Mouse (Mus musculus) liver, embryonic 13.5 days (tissue): ENCODE data around the gene Gne. TPM values are rescaled to one million over a fixed set of nuclear protein-coding genes. Genes with fewer than 3 reads are reported as not detected.

Source experiments
- ATAC-seq: fragments of 200-750 bp; cut with Nextera tagmentation; 2 replicates; pipeline ENCODE4 v1.8.0; 2017; ENCODE audit warnings: low read depth, mild to moderate bottlenecking, moderate number of reproducible peaks, moderate library complexity
- DNase-seq: peaks from one replicate; pipeline ENCODE4 v3.0.0; 2022
- H3K27ac ChIP-seq: fragments of 300-500 bp; sonication (generic); 2 replicates; pipeline ENCODE4 v1.5.1; 2015; ENCODE audit warnings: moderate library complexity, mild to moderate bottlenecking, inconsistent platforms
- H3K27me3 ChIP-seq: fragments of 300-500 bp; sonication (generic); 2 replicates; pipeline ENCODE4 v1.6.1; 2015; ENCODE audit warnings: mild to moderate bottlenecking, inconsistent platforms
- H3K36me3 ChIP-seq: fragments of 300-500 bp; sonication (generic); 2 replicates; pipeline ENCODE4 v1.6.1; 2015; ENCODE audit warnings: mild to moderate bottlenecking, inconsistent platforms
- H3K4me1 ChIP-seq: fragments of 300-500 bp; sonication (generic); replicated peaks from 2 replicates; pipeline ENCODE4 v1.6.1; 2015; ENCODE audit warnings: inconsistent platforms
- H3K4me2 ChIP-seq: fragments of 300-500 bp; sonication (generic); 2 replicates; pipeline ENCODE4 v1.6.1; 2015; ENCODE audit warnings: inconsistent platforms, mild to moderate bottlenecking, moderate library complexity
- H3K4me3 ChIP-seq: fragments of 300-500 bp; sonication (generic); replicated peaks from 2 replicates; pipeline ENCODE4 v1.5.1; 2015; ENCODE audit warnings: mild to moderate bottlenecking, inconsistent platforms
- H3K9ac ChIP-seq: fragments of 300-500 bp; sonication (generic); 2 replicates; pipeline ENCODE4 v1.6.1; 2015; ENCODE audit warnings: mild to moderate bottlenecking, inconsistent platforms
- H3K9me3 ChIP-seq: fragments of 300-500 bp; sonication (generic); replicated peaks from 2 replicates; pipeline ENCODE4 v1.6.1; 2016; ENCODE audit warnings: inconsistent platforms
- WGBS: fragments of 180-500 bp; shearing (Covaris S2); methylation state at CpG from one replicate; pipeline ENCODE4 v1.1.7; 2015; ENCODE audit not compliant: insufficient replicate concordance; 5-methylcytosine and 5-hydroxymethylcytosine counted together
- polyA plus RNA-seq: library from polyadenylated mRNA; unstranded; fragments of >200 nt; fragmentation: Nextera tagmentation; extraction: Ambion mirVana; gene quantifications from 2 replicates; pipeline ENCODE4 v1.2.1, GENCODE M21; 2015

Gene Gne
- polyA plus RNA-seq, 1 experiment from 2014 or later: 26.2 TPM

DNA sequence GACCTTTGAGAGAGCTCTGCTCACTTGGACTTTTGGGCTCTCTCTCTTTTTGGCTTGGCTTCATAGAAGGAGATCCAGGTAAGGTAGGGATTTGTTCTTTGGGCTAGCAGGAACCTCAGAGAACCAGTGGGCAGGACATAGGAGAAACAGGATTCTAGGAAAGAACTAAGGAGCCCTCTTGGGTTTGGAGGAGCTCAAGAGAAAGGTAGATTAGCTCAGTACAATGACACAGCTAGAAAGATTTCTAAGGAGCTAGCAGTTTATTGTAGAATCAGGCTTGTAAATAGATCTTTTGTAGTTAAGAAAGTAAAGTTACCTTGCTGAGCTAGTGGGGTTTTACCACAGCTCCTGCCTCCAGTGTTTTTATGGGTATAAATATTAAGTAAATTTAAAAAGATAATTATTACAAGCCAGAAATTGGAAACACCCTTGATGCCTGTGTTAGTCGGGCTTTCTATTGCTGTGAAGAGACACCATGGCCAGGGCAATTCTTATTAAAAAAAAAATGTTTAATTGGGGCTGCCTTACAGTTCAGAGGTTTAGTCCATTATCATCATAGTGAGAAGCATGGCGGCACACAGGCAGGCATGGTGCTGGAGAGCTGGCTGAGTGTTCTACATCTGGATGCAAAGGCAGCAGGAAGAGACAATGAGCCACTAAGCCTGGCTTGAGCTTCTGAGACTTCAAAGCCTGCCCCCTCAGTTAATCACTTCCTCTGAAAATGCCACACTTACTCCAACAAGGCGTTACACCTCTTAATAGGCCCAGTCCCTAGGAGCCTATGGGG is 79.2 kb downstream of the Gne start:
- Histone ChIP-seq H3K9ac (peak overlapping the region; percentile 73), H3K4me2 (peak overlapping the region; percentile 68)
- peak; percentile 32; the same call in 1 of the 2 replicates for ATAC-seq

DNA sequence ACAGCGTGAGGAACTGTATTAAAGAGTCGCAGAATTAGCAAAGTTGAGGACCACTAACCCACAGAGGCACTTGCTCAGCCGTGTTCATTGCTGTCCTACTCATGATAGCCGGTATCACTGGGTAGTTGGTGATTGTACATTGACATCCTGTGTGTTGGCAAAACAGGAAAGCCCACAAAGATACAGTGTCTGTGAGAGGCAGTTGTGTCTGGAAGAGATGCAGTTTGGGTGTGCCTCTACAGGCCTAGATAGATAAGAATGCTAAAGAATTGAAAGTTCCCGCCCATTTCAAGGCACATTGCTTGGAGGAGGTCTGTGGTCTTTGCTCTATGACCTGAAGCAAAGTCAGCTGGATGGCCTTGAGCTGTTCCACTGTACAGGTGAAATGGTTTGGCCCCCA is 79.9 kb downstream of the Gne start, which contains the start of gene Clta:
Clta (plus strand) TSS at position 327 of the 400 bp plus-strand sequence.
- Histone ChIP-seq H3K4me3 (peak within 1 kb of the TSS; percentile 54), H3K9me3 (no peaks in the 10 kb centered on the region), H3K27me3 (no peaks in the 10 kb centered on the region), H3K4me2 (peak within 1 kb of the TSS; percentile 68), H3K4me1 (peaks cover 43% of the 10 kb centered on the region), H3K9ac (peak within 1 kb of the TSS; percentile 73), H3K36me3 (peaks cover 3% of the 10 kb centered on the region), H3K27ac (peak within 1 kb of the TSS; percentile 96)
- 21% methylated on average over 5 of the region's 5 CpGs for WGBS
- DNase-seq: peak; percentile 76
- peak; percentile 97 for ATAC-seq

More for the DNA sequence above, 79.2 kb downstream of the Gne start:
- no peak for DNase-seq
- H3K9me3 ChIP-seq: no peaks in the 10 kb centered on the region
- peaks cover 3% of the 10 kb centered on the region for H3K36me3 ChIP-seq
- H3K27me3 ChIP-seq: no peaks in the 10 kb centered on the region
- peak overlapping the region; percentile 54 for H3K4me3 ChIP-seq
- peak overlapping the region; percentile 96 for H3K27ac ChIP-seq
- WGBS: 54% methylated on average over 3 of the region's 3 CpGs
- H3K4me1 ChIP-seq: peaks cover 43% of the 10 kb centered on the region

DNA sequence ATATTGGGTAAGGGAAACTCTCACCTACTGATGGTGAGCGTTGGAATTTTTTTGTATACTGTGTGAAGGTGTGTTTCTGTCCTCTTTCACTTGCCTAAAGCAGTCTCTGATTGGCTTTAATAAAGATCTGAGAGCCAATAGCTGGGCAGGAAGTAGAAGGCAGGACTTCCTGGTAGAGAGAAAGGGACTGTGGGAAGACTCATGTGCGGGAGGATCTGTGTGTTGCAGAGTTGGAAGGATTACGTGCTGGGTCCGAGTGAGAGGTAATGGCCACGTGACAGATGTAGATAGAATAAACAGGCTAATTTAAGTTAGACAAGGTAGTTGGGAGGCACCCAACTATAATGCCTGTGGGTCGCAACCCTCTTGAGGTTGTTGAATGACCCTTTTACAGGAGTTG is 80.4 kb downstream of the Gne start:
- Histone ChIP-seq H3K4me2 (peak overlapping the region; percentile 68), H3K36me3 (peaks cover 3% of the 10 kb centered on the region), H3K4me3 (peak overlapping the region; percentile 54), H3K27ac (peak overlapping the region; percentile 96), H3K9me3 (no peaks in the 10 kb centered on the region), H3K27me3 (no peaks in the 10 kb centered on the region), H3K9ac (peak overlapping the region; percentile 73), H3K4me1 (peaks cover 43% of the 10 kb centered on the region)
- WGBS: 27% methylated on average over 6 of the region's 6 CpGs
- ATAC-seq: peak; percentile 82
- peak; percentile 52 for DNase-seq

GRCm38 (mm10) chr4:43994342-43994741 is 89.6 kb downstream of the Gne start:
- H3K9ac ChIP-seq: no peak overlapping the region
- no peaks in the 10 kb centered on the region for H3K27me3 ChIP-seq
- DNase-seq (no peak), ATAC-seq (no peak)
- H3K9me3 ChIP-seq: no peaks in the 10 kb centered on the region
- H3K36me3 ChIP-seq: no peaks in the 10 kb centered on the region
- no peaks in the 10 kb centered on the region for H3K4me1 ChIP-seq
- WGBS: 72% methylated on average over 2 of the region's 2 CpGs
- no peak overlapping the region for H3K4me3 ChIP-seq
- no peak overlapping the region for H3K4me2 ChIP-seq
- no peak overlapping the region for H3K27ac ChIP-seq

DNA sequence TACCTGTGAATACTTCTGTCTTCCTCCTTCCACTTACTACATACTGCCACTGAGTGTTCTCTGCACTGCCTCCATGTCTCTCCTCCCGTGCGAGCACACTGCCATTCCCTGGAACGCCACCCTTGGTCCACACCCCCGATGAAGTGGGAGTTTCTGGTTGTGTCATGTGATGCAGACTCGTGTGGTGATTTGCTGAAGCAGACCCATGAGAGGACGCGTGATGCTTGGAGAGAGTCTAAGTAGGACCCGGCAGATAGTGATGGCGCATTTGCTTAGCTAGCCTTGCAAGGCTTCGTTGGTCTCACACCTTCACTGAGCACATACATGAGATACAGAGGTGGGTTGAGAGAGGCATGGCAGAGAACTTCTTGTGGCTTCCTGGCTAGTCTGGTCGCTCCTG is 90.9 kb downstream of the Gne start:
- no peaks in the 10 kb centered on the region for H3K9me3 ChIP-seq
- H3K4me2 ChIP-seq: no peak overlapping the region
- WGBS: 84% methylated on average over 11 of the region's 11 CpGs
- no peak overlapping the region for H3K9ac ChIP-seq
- H3K36me3 ChIP-seq: no peaks in the 10 kb centered on the region
- no peaks in the 10 kb centered on the region for H3K27me3 ChIP-seq
- ATAC-seq (no peak), DNase-seq (no peak)
- H3K4me3 ChIP-seq: no peak overlapping the region
- H3K27ac ChIP-seq: no peak overlapping the region
- H3K4me1 ChIP-seq: no peaks in the 10 kb centered on the region

DNA sequence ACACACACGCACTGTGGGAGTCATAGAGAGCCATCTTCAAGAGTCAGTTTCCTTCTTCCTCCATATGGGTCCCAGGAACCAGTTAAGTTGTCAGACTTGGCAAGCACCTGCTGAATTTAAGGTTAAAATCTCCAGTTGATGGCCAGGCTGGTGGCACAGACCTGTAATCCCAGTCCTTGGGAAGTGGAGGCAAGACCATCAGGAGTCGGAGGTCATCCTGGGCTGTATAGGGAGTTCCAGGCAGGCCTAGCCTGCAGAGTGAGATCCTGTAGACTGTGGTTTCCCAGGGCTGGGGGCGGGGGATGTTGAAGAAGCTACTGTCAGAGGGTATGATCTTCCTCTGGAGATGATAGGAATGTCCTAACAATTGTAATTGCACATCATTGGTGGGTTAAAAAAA is 95.0 kb downstream of the Gne start:
- Histone ChIP-seq H3K9me3 (no peaks in the 10 kb centered on the region), H3K27me3 (no peaks in the 10 kb centered on the region), H3K4me3 (no peak overlapping the region), H3K27ac (no peak overlapping the region), H3K4me2 (no peak overlapping the region), H3K4me1 (no peaks in the 10 kb centered on the region), H3K9ac (no peak overlapping the region), H3K36me3 (no peaks in the 10 kb centered on the region)
- DNase-seq: no peak
- ATAC-seq: no peak
- 67% methylated on average over 3 of the region's 3 CpGs for WGBS

DNA sequence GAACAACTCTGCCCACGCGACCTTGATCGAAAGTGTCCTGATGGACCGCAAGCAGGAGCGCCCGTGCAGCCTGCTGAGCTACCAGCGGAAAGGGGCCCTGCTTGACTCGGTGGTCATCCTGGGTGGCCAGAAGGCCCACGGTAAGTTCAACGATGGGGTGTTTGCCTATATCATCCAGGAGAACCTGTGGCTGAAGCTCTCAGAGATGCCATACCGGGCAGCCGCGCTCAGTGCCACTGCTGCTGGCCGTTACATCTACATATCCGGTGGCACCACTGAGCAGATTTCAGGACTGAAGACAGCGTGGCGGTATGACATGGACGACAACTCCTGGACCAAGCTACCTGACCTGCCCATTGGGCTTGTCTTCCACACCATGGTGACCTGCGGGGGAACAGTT is 99.7 kb downstream of the Gne start:
- H3K36me3 ChIP-seq: no peaks in the 10 kb centered on the region
- no peak overlapping the region for H3K27ac ChIP-seq
- H3K4me1 ChIP-seq: peaks cover 22% of the 10 kb centered on the region
- WGBS: 86% methylated on average over 19 of the region's 19 CpGs
- ATAC-seq (no peak), DNase-seq (no peak)
- no peak overlapping the region for H3K4me2 ChIP-seq
- no peaks in the 10 kb centered on the region for H3K27me3 ChIP-seq
- H3K9ac ChIP-seq: no peak overlapping the region
- H3K9me3 ChIP-seq: no peaks in the 10 kb centered on the region
- no peak overlapping the region for H3K4me3 ChIP-seq

Other genes with a start within 250 kb of the Gne start
- gene Olfr157, start 244.0 kb downstream of the Gne start, polyA plus RNA-seq: not detected in 2 replicates
- not detected in 2 replicates for gene Olfr155, start 232.6 kb downstream of the Gne start, polyA plus RNA-seq
- 2.1 and 2.3 TPM in 2 replicates for gene Reck, start 208.6 kb downstream of the Gne start, polyA plus RNA-seq
- gene Glipr2, start 126.8 kb downstream of the Gne start, polyA plus RNA-seq: 39.0 and 45.7 TPM in 2 replicates
- not detected in 2 replicates for gene Ccin, start 100.7 kb downstream of the Gne start, polyA plus RNA-seq
- gene Clta, start 79.7 kb downstream of the Gne start, polyA plus RNA-seq: 164 and 166 TPM in 2 replicates
- 9.1 and 11.5 TPM in 2 replicates for gene Rnf38, start 149.6 kb upstream of the Gne start, polyA plus RNA-seq
- 25.3 and 29.2 TPM in 2 replicates for gene Melk, start 216.7 kb upstream of the Gne start, polyA plus RNA-seq